Mouse (Mus musculus) spleen, postnatal 4 days (tissue): Measurements from ENCODE around the gene Mpped1.

Experiments used
- DNase-seq, 2 experiments: peaks; one replicate each; pipeline ENCODE4 v3.0.0; 2022; ENCODE audit warnings: low spot score in 2 of 2

The Mpped1 gene

GRCm38 (mm10) chr15:83789046-83789445 is 9.8 kb downstream of the Mpped1 start:
- no peak for DNase-seq

- DNase-seq: no peak
Measured at GRCm38 (mm10) chr15:83796924-83797323, 17.7 kb downstream of the Mpped1 start.

- DNase-seq: no peak
Measured at GRCm38 (mm10) chr15:83798964-83799363, 19.7 kb downstream of the Mpped1 start.

- DNase-seq: no peak
Measured at GRCm38 (mm10) chr15:83801011-83801410, 21.7 kb downstream of the Mpped1 start.

- DNase-seq: no peak
Measured at GRCm38 (mm10) chr15:83814106-83814505, 34.8 kb downstream of the Mpped1 start.

GRCm38 (mm10) chr15:83828011-83828410 is 48.7 kb downstream of the Mpped1 start:
- no peak for DNase-seq

- no peak for DNase-seq
Measured at GRCm38 (mm10) chr15:83829226-83829625, 50.0 kb downstream of the Mpped1 start.

GRCm38 (mm10) chr15:83832265-83832664 is 53.0 kb downstream of the Mpped1 start:
- no peak for DNase-seq

GRCm38 (mm10) chr15:83840950-83841719 is 61.9 kb downstream of the Mpped1 start:
- DNase-seq: no peak

GRCm38 (mm10) chr15:83842419-83842818 is 63.2 kb downstream of the Mpped1 start:
- DNase-seq: no peak

- no peak for DNase-seq
Measured at GRCm38 (mm10) chr15:83842915-83843789, 63.9 kb downstream of the Mpped1 start.

- no peak for DNase-seq
Measured at GRCm38 (mm10) chr15:83845734-83846133, 66.5 kb downstream of the Mpped1 start.

- DNase-seq: no peak
Measured at GRCm38 (mm10) chr15:83846592-83846991, 67.3 kb downstream of the Mpped1 start.

GRCm38 (mm10) chr15:83847512-83847911 is 68.2 kb downstream of the Mpped1 start:
- no peak for DNase-seq

GRCm38 (mm10) chr15:83848193-83848592 is 68.9 kb downstream of the Mpped1 start:
- no peak for DNase-seq

GRCm38 (mm10) chr15:83853400-83853811 is 74.1 kb downstream of the Mpped1 start:
- DNase-seq: no peak

GRCm38 (mm10) chr15:83857129-83857528 is 77.9 kb downstream of the Mpped1 start:
- DNase-seq: no peak

GRCm38 (mm10) chr15:83865626-83866025 is 86.4 kb downstream of the Mpped1 start:
- no peak for DNase-seq

GRCm38 (mm10) chr15:83870936-83871335 is 91.7 kb downstream of the Mpped1 start:
- DNase-seq: no peak

- no peak for DNase-seq
Measured at GRCm38 (mm10) chr15:83877155-83877866, 98.0 kb downstream of the Mpped1 start.

- DNase-seq: no peak
Measured at GRCm38 (mm10) chr15:83877898-83878297, 98.6 kb downstream of the Mpped1 start.

GRCm38 (mm10) chr15:83879845-83880244 is 100.6 kb downstream of the Mpped1 start:
- DNase-seq: no peak
